Mouse (Mus musculus) right cerebral cortex, adult 2 months (tissue): ENCODE measurements around the gene Hscb.

Experiments
- DNase-seq, 2 experiments: peaks; one replicate each; pipeline ENCODE4 v3.0.0; 2021 to 2022; ENCODE audit warnings: low spot score in 2 of 2

The Hscb gene

GRCm38 (mm10) chr5:110781529-110782238 lies 57.9 kb downstream of the Hscb start:
- no peak for DNase-seq

- DNase-seq = no peak
Observed at GRCm38 (mm10) chr5:110780761-110781528, 58.6 kb downstream of the Hscb start.

GRCm38 (mm10) chr5:110779998-110780760 lies 59.4 kb downstream of the Hscb start, which contains the start of gene Pus1:
Gene Pus1, minus strand, starts transcription at chr5:110780659.
- DNase-seq = peak; percentile 95 to 98

- no peak for DNase-seq
Observed at GRCm38 (mm10) chr5:110779276-110779997, 60.1 kb downstream of the Hscb start.
